Mouse (Mus musculus): ENCODE measurements around the gene Drg1.
"Not testable (repeated sequence)": the region's sequence is repeated elsewhere in the genome, so short reads cannot be mapped to it uniquely, and the experiment has no call there.

Gene Drg1

GRCm38 (mm10) chr11:3206783-3207182, 59.4 kb downstream of the Drg1 start:
- no peak for DNase-seq (ENCODE audit: low read depth)

- DNase-seq (ENCODE audit: low read depth), result no peak
Observed at GRCm38 (mm10) chr11:3205207-3205606, 61.0 kb downstream of the Drg1 start.

- no peak for DNase-seq (ENCODE audit: low read depth)
Observed at GRCm38 (mm10) chr11:3203771-3204170, 62.4 kb downstream of the Drg1 start.

GRCm38 (mm10) chr11:3202781-3203441, 63.3 kb downstream of the Drg1 start:
- peak; percentile 76 for DNase-seq (ENCODE audit: low read depth)

- peak; percentile 94 for DNase-seq (ENCODE audit: low read depth)
Observed at GRCm38 (mm10) chr11:3202231-3202701, 63.9 kb downstream of the Drg1 start, which contains the start of gene Eif4enif1. Gene Eif4enif1, plus strand, starts transcription at chr11:3202392.

GRCm38 (mm10) chr11:3201326-3202230, 64.6 kb downstream of the Drg1 start:
- DNase-seq (ENCODE audit: low read depth), result no peak

GRCm38 (mm10) chr11:3200636-3201035, 65.6 kb downstream of the Drg1 start:
- not testable (repeated sequence) for DNase-seq (ENCODE audit: low read depth)

- DNase-seq (ENCODE audit: low read depth), result no peak
Observed at GRCm38 (mm10) chr11:3193363-3193762, 72.9 kb downstream of the Drg1 start, which contains the start of gene Sfi1. Gene Sfi1, minus strand, starts transcription at chr11:3193463.

GRCm38 (mm10) chr11:3182707-3183106, 83.5 kb downstream of the Drg1 start:
- DNase-seq (ENCODE audit: low read depth), result not testable (repeated sequence)

- not testable (repeated sequence) for DNase-seq (ENCODE audit: low read depth)
Observed at GRCm38 (mm10) chr11:3181971-3182370, 84.2 kb downstream of the Drg1 start.

- DNase-seq (ENCODE audit: low read depth), result peak; percentile 46
Observed at GRCm38 (mm10) chr11:3181250-3181649, 85.0 kb downstream of the Drg1 start.

GRCm38 (mm10) chr11:3180510-3181160, 85.6 kb downstream of the Drg1 start:
- not testable (repeated sequence) for DNase-seq (ENCODE audit: low read depth)

- DNase-seq (ENCODE audit: low read depth), result not testable (repeated sequence)
Observed at GRCm38 (mm10) chr11:3179726-3180092, 86.5 kb downstream of the Drg1 start.

- DNase-seq (ENCODE audit: low read depth), result not testable (repeated sequence)
Observed at GRCm38 (mm10) chr11:3178968-3179725, 87.1 kb downstream of the Drg1 start.

- DNase-seq (ENCODE audit: low read depth), result not testable (repeated sequence)
Observed at GRCm38 (mm10) chr11:3173425-3174318, 92.5 kb downstream of the Drg1 start.

GRCm38 (mm10) chr11:3172526-3172925, 93.7 kb downstream of the Drg1 start:
- DNase-seq (ENCODE audit: low read depth), result not testable (repeated sequence)

- DNase-seq (ENCODE audit: low read depth), result not testable (repeated sequence)
Observed at GRCm38 (mm10) chr11:3171931-3172330, 94.3 kb downstream of the Drg1 start.

- not testable (repeated sequence) for DNase-seq (ENCODE audit: low read depth)
Observed at GRCm38 (mm10) chr11:3169042-3169441, 97.2 kb downstream of the Drg1 start.

GRCm38 (mm10) chr11:3167571-3168001, 98.6 kb downstream of the Drg1 start:
- not testable (repeated sequence) for DNase-seq (ENCODE audit: low read depth)

- not testable (repeated sequence) for DNase-seq (ENCODE audit: low read depth)
Observed at GRCm38 (mm10) chr11:3167129-3167528, 99.1 kb downstream of the Drg1 start.
